Mouse (Mus musculus): ENCODE results near the gene Nfia.

The Nfia gene

GRCm38 (mm10) chr4:98142879-98143436, 370.4 kb downstream of the Nfia start:
- no peak for DNase-seq (ENCODE audit: low spot score)

GRCm38 (mm10) chr4:98150576-98150975, 378.0 kb downstream of the Nfia start:
- no peak for DNase-seq (ENCODE audit: low spot score)

GRCm38 (mm10) chr4:98157921-98158320, 385.4 kb downstream of the Nfia start:
- DNase-seq (ENCODE audit: low spot score): no peak

GRCm38 (mm10) chr4:98166379-98166778, 393.8 kb downstream of the Nfia start:
- DNase-seq (ENCODE audit: low spot score): no peak
